Mouse (Mus musculus) A20 (cell line): ENCODE data around the gene Rab36.

Source experiments
- DNase-seq: peaks from one replicate; pipeline ENCODE4 v3.0.0-alpha.2; 2011; ENCODE audit warnings: low read depth, low spot score

Gene Rab36

DNA sequence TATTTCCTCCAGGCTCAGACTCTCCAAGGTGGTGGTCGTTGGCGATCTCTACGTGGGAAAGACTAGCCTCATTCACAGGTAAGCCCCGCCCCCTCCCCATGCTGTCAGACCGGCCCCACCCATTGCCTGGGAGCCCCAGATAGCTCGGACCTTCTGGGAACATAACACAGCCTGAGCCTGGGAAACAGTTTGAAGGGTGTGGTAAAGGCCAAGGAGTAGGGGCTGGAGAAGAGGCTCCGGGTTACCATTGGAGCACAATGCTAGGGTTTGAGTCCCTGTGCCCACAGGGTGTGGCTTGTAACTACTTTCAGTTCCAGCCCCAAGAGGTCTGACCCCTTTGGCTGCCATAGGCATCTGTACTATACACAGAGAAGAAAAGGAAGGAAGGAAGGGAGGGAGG lies 7.6 kb downstream of the Rab36 start:
- no peak for DNase-seq

- no peak for DNase-seq
Measured at GRCm38 (mm10) chr10:75045831-75046230, 9.0 kb downstream of the Rab36 start.

DNA sequence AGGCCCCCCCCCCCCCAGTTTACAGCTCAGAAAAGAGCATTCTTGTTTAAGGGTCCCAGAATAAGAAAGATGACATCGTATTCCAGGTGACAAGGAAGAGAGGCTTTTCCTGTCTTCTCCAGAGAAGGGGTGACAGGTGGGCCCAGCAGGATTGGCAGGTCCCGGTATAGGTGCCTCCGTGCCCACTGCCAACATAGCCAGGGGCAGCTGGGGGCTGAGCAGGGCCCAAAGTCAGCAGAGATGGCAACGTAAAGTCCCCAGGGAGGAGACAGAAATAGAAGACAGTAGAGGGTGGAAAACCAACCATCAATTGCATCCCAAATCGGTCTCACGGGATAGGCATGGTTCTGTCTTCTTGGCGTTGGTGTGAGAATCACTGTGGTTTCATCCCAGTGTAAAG lies 11.9 kb downstream of the Rab36 start:
- no peak for DNase-seq

DNA sequence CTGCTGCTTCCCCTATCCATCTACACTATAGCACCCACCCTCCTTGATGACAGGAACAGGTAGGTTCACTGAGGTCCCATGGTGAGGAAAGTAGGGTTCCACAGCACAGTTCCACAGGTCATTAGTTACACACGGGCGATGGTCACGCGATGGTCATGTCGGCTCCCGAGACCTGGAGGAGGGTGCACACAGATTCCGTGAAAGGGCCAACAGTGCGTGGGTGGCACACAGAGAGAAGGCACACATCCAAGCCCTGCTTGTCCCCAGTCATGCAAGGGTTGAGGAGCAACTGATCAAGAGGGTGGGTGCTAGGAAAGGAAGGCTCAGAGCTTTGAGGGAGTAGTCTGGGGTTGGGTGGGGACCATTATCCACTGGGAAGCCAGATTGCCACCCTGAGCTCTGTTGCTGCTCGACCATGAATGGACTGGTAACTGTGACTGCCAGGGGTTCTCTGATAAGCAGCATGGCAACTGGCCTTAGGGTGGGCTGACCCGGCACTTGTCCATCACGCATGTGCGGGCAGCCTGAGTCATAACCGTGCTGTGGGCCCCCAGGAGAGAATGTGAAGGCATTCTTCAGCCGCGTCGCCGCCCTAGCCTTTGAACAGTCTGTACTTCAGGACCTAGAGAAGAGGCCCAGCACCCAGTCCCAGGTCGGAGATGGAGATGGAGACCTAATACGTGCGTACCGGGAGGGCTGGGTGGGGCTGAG lies 14.7 kb downstream of the Rab36 start:
- no peak for DNase-seq

DNA sequence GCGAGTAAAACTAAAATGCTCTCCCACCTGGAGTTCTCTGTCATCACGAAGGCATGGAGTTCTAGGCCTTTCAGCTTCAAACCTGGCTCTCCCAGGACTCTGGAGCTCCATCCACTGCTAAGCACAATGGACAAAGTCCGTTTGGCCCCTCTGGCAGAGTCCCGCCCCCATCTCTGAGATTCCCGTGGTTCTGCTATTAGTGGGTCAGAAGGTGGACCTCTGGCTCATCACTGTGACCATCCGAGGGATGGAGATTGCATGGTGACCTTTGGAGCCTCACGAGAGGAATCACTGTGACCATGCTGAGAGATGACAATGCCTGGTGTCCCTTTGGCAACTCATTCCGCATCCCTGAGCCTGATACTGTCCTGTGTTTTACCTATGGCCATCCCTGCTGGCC lies 16.0 kb downstream of the Rab36 start:
- no peak for DNase-seq

DNA sequence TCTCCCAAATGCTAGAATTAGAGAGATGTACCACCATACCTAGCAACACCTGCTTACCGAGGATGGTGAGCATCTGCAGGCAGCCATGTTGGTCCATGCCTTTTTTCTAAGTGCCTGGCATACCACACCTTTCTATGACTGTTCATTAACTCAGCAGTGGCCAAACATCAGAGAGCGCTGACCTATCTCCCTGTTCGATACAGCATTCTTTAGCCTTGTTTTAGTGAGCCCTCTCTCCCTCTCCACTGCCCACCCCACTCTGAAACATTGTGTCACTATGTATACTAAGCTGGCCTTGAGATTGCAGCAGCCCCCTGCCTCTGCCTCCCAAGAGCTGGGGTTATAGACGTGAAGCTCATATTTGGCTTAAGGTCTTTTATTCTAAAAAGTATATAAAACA lies 16.8 kb downstream of the Rab36 start:
- no peak for DNase-seq

DNA sequence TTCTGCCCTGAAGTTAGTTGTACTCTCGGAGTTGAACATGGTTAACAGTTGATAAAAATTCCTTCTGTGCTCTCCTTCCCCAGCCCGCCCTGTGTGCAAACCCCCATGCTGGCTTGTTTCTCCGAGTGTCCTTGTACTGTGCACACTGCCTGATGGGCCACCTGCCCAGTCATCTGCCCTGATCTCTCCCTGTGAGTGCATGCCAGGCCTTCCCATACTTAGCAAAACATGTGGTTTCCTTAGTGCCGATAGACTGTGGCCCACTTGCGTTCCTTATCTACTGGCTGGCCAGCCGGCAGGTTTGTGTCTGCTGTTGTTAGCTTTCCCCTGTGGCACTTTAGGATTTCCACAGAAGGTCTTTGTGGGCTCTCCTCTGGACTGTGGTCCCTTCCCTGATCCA lies 17.3 kb downstream of the Rab36 start:
- DNase-seq = no peak

GRCm38 (mm10) chr10:75055672-75056071 lies 18.8 kb downstream of the Rab36 start:
- peak; percentile 84 for DNase-seq

DNA sequence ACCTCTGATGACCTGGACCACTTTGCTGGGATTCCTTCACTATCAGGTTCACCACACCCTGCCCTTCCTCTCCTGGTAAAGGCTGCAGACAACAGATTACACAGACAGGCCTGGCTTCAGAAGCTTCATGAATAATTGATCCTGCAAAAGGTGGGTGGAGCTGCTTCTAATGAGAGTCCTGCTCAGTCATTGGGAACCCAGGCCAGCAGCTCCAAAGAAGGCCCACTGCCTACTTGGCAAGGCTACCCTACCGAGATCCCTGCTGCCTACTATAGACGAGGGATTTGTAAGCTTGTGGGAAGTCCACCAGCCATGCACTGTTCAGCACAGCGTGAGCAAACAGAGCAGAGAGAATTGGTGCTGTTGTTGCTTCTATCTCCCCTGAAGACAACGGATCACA lies 19.4 kb downstream of the Rab36 start:
- DNase-seq = no peak

- DNase-seq = no peak
Measured at GRCm38 (mm10) chr10:75058336-75058735, 21.5 kb downstream of the Rab36 start.

DNA sequence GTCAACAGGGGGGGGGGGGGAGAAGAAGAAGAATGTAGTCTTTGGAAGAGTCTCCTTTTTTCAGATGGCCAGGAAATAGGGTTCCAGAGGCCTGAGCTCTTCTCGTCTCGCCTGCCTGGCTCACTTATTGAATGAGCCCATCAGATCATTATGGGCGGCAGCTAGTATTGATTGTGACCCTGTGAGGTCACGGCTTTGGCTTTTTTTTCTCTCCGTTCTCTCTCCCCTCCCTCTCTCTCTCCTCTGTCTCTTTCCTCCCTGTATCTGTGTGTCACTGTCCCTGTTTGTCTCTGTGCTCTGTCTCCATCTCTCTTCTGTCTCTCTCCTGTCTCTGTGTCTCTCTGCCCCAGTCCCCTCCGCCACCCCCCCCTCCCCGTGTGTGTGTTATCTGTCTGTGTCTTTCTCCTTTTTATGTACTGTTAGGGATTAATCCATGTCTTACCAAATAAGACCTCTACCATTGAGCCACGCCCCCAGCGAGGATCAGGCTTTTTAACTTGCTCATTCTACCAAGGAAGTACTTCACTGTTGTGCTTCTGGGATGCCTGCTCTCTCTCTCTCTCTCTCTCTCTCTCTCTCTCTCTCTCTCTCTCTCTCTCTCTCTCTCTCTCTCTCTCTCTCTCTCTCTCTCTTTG lies 22.0 kb downstream of the Rab36 start:
- DNase-seq = no peak

DNA sequence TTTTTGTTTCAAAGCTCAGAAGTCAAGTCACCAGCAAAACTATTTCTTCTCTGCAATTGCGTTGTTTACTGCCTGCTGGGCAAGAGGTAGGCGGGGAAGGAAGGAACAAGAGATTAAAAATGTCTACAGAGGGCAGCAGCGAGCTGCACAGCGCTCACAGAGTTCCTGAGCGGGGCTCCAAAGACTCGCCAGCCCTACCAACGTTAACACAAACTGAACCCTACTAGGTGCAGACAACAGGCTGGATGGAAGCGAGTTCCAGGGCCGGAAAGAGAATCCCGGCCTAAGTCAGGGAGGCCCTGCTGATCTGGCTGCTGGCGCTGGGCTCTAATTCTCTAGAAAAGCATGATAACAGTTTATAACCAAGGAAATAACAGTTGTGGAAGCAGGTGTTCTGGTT lies 22.5 kb downstream of the Rab36 start:
- DNase-seq = peak; percentile 87

- DNase-seq = peak; percentile 87
Measured at GRCm38 (mm10) chr10:75060217-75060842, 23.5 kb downstream of the Rab36 start, which contains the start of gene Bcr. Gene Bcr (plus strand): TSS chr10:75060592.

DNA sequence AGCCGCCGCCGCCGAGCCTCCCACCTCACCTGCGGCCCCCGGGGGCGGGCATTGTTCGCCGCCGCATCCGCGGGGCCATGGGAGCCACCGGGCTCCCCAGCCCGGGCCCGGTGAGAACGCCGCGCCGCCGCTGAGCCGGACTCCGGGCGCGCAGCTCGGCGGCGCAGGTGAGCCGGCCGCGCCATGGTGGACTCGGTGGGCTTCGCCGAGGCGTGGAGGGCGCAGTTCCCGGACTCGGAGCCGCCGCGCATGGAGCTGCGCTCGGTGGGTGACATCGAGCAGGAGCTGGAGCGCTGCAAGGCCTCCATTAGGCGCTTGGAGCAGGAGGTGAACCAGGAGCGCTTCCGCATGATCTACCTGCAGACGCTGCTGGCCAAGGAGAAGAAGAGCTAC lies 24.0 kb downstream of the Rab36 start:
- DNase-seq = peak; percentile 43

GRCm38 (mm10) chr10:75061341-75062188 lies 24.7 kb downstream of the Rab36 start:
- DNase-seq = no peak

DNA sequence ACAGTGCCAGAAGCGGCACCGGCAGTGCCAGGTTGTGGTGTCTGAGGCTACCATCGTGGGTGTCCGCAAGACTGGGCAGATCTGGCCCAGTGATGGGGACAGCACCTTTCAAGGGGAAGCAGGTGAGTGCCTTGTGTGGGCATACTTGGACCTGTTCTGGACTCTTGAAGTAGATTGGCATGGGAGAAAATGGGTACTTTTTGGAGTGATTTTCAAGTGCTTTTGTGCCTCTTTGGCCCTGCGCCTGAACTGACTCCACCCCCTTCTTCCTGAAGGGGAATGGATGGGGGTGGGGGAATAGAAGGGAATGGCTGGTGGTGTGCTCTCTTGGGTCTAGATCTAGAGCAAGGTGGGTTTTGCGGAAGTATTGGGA lies 25.3 kb downstream of the Rab36 start:
- DNase-seq = no peak

GRCm38 (mm10) chr10:75062621-75063020 lies 25.8 kb downstream of the Rab36 start:
- DNase-seq = peak; percentile 30

- DNase-seq = no peak
Measured at GRCm38 (mm10) chr10:75063301-75063965, 26.6 kb downstream of the Rab36 start.

DNA sequence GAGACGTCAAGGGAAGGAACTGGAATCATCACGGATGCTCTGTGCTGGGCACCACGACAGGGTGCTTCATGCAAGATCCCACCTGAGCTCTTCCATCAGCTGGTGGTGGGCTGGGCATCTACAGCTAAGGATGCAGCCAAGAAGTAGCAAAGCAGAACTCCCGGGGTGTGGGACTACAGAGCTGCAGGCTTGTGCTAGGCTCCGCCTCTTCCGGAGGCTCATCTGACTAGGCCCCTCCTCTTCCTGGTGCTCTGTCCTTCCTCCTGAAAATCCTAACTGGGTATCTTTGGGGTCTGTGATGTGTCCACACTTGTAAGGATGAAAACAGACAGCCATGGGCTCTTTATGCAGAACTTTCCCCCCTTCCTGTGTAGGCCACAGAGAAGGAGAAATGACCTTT lies 28.8 kb downstream of the Rab36 start:
- DNase-seq = no peak

DNA sequence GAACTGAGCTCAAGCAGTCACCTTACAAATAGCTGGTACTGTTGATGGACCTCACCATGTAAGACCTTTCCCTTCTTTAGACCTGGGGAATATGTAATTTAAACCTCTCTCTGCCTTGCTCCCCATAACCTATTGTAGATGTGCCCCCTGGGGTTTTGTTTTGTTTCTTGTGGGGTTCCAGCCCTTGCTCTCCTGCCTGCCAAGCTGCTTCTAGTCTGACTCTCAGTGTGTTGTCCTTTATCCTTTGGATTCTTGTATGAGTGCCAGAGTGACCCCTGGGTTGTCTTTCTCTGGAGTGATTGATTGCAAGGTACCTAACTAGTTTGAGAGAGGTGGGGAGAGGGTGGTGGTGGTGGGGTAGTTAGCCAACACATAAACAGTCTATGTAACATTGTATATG lies 30.6 kb downstream of the Rab36 start:
- DNase-seq = no peak

DNA sequence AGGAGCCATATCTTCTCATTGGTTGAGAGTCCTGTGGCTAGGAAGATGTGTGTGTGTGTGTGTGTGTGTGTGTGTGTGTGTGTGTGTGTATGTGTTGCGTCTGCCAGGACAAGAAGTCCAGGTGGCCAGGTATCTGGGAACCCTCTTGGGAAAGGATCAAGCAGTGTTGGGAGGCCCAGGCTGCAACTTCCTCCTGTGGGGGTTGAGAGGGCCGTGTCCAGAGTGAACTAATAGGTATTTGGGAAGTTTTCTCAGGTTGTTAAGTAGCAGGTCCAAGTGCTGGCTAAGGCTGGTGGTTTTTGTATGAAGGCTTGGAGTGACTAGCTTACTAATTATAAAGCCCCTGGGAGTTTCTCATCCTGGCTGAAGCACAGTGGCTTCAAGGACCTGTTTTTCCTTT lies 31.2 kb downstream of the Rab36 start:
- DNase-seq = no peak
